Mouse (Mus musculus) neural tube, embryonic 14.5 days (tissue): ENCODE data around the gene Cabin1. TPM values are rescaled to one million over a fixed set of nuclear protein-coding genes. Genes with fewer than 3 reads are reported as not detected.

ENCODE experiments used
- ATAC-seq: fragments of 200-750 bp; cut with Nextera tagmentation; 2 replicates; pipeline ENCODE4 v1.8.0; 2017; ENCODE audit warnings: low read depth, mild to moderate bottlenecking, moderate TSS enrichment, moderate library complexity
- H3K27ac ChIP-seq: fragments of 300-500 bp; sonication (generic); 2 replicates; pipeline ENCODE4 v1.5.1; 2014; ENCODE audit warnings: low read depth, mild to moderate bottlenecking, control low read depth, low read length, moderate library complexity, mixed read lengths
- H3K27me3 ChIP-seq: fragments of 300-500 bp; sonication (generic); 2 replicates; pipeline ENCODE4 v1.6.1; 2014; ENCODE audit warnings: low read length; ENCODE audit not compliant: control insufficient read depth, insufficient read depth
- H3K36me3 ChIP-seq: fragments of 300-500 bp; sonication (generic); 2 replicates; pipeline ENCODE4 v1.6.1; 2014; ENCODE audit warnings: low read length, mixed read lengths; ENCODE audit not compliant: control insufficient read depth, insufficient read depth
- H3K4me1 ChIP-seq: fragments of 300-500 bp; sonication (generic); 2 replicates; pipeline ENCODE4 v1.6.1; 2014; ENCODE audit warnings: low read length; ENCODE audit not compliant: control insufficient read depth, insufficient read depth
- H3K4me2 ChIP-seq: fragments of 300-500 bp; sonication (generic); 2 replicates; pipeline ENCODE4 v1.6.1; 2014; ENCODE audit warnings: mild to moderate bottlenecking, low read depth, low read length, control low read depth
- H3K4me3 ChIP-seq: fragments of 300-500 bp; sonication (generic); 2 replicates; pipeline ENCODE4 v1.5.1; 2014; ENCODE audit warnings: low read depth, low read length, control low read depth, mixed read lengths
- H3K9ac ChIP-seq: fragments of 300-500 bp; sonication (generic); replicated peaks from 2 replicates; pipeline ENCODE4 v1.6.1; 2014; ENCODE audit warnings: low read depth, mild to moderate bottlenecking, control low read depth, low read length, mixed read lengths
- H3K9me3 ChIP-seq: fragments of 300-500 bp; sonication (generic); 2 replicates; pipeline ENCODE4 v1.6.1; 2016; ENCODE audit warnings: low read length; ENCODE audit not compliant: control insufficient read depth
- WGBS: fragments of 180-500 bp; shearing (Covaris S2); extraction: QIAGEN DNeasy Blood & Tissue Kit; methylation state at CpG from one replicate; pipeline ENCODE4 v1.1.7; 2014; 5-methylcytosine and 5-hydroxymethylcytosine counted together
- polyA plus RNA-seq: library from polyadenylated mRNA; unstranded; fragments of >200 nt; fragmentation: Nextera tagmentation; extraction: Ambion mirVana; gene quantifications from 2 replicates; pipeline ENCODE4 v1.2.1, GENCODE M21; 2014

Gene Cabin1
- polyA plus RNA-seq, 1 experiment from 2014 or later = 39.9 TPM

DNA sequence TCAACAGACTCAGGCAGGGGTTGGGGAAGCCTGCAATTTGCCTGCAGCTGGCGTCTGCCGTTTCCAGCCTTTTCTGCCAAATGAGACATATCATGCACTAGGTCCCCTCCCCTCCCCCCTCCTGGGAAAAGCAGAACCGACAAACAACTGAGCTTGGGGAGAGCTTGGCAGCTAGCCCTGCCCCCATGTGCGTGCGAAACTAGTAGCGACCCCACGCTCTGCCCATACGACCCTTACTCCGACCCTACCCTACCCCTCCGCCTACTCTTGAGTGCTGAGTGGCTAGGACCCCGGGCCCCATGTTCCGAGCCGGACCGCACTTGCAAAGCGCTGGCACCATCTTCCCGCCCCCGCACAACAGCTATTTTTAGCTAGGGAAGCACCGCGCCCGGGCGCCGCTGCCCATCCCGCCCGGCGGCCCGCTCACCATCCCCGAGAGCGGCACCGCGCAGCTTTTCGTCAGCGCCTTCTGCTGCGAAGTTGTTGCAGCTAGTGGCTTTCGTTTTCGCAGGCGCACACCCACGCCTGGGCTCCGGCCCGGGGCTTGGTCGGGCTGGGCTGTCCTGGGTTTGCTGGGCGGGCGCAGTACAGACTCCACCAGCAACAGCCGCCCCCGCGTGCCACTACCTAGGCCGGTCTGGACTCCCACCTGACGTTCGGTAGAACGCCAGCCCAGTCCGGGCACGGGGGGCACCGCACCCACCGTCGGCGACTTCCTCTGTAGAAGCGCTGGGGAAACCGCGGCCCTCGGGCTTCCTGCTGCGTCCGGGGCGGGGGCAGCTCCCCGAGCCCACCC lies 96.8 kb downstream of the Cabin1 start:
- Histone ChIP-seq H3K9ac (peak overlapping the region; percentile 54), H3K4me3 (peak overlapping the region; percentile 44), H3K4me1 (peaks cover 16% of the 10 kb centered on the region; the same call in 1 of the 2 replicates), H3K27me3 (no peaks in the 10 kb centered on the region), H3K4me2 (peak overlapping the region; percentile 96), H3K36me3 (peaks cover 5% of the 10 kb centered on the region; the same call in 1 of the 2 replicates), H3K9me3 (no peaks in the 10 kb centered on the region), H3K27ac (peak overlapping the region; percentile 62)
- ATAC-seq = peak; percentile 69
- under 1% methylated on average over 56 of the region's 63 CpGs for WGBS

DNA sequence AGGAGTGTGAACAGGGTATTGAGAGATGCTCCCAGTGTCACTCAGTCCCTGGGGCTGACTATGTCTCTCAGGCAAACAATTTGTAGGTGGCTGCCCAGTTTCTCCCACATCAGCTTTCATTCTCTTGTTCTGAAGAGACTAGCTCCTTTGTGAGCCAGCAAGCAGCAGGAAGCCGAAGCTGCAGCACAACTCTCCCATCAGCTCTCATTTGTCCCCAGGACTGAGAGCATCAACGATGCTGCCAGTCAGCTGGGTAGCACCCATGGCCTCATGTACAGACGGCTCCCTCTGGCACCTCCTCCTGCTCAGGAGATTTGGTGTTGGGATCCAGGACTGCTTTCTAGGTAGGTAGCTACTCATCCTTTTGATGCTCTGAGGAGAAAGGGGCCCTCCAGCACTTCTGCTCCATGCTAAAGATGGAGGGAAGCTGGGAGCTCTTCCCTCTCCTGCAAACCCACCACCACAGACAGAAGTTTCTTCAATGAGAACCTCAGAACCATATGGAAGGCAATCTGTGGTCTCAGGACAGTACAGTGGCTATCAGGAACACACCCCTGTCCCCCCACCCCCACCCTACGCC lies 97.6 kb downstream of the Cabin1 start:
- WGBS = 28% methylated on average over 4 of the region's 4 CpGs
- Histone ChIP-seq H3K4me1 (peaks cover 16% of the 10 kb centered on the region; the same call in 1 of the 2 replicates), H3K9ac (peak overlapping the region; percentile 54; the same call in 1 of the 2 replicates), H3K9me3 (no peaks in the 10 kb centered on the region), H3K4me3 (peak overlapping the region; percentile 44), H3K27ac (peak overlapping the region; percentile 62; the same call in 1 of the 2 replicates), H3K36me3 (peaks cover 5% of the 10 kb centered on the region), H3K27me3 (no peaks in the 10 kb centered on the region), H3K4me2 (peak overlapping the region; percentile 96)
- ATAC-seq = no peak; the same call in 1 of the 2 replicates

DNA sequence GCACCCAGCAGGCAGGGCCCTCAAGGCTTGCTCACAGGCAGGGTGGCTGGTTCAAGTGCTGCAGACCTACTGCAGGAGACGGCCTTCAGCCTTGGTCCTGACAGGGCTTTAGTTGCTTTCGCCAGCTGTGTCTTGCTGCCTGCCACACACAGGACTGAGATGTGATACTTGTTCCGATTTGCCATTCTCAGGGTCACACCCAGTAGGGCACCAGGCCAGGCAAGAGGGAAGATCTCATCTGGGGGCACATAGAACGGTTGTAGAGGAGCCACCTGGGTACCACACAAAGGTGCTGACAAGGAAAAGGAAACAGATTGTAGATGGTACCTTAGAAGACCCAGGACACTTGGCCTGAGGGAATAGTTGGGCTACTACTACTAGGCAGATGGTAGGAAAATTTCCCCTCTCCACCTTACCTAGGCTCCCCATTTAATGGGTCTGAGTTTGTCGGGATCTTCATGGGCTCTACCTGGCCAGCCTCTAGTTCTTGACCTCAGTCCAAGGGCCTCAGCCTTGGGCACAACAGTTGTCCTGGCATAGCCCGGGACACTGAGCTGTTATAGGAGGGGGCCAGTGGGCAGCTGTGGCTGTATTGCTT lies 99.4 kb downstream of the Cabin1 start:
- H3K9me3 ChIP-seq = no peaks in the 10 kb centered on the region
- H3K9ac ChIP-seq = no peak overlapping the region
- no peak for ATAC-seq
- no peak overlapping the region for H3K27ac ChIP-seq
- no peaks in the 10 kb centered on the region for H3K27me3 ChIP-seq
- no peak overlapping the region for H3K4me3 ChIP-seq
- WGBS = 95% methylated on average over 6 of the region's 6 CpGs
- H3K4me2 ChIP-seq = no peak overlapping the region
- peaks cover 16% of the 10 kb centered on the region; the same call in 1 of the 2 replicates for H3K4me1 ChIP-seq
- H3K36me3 ChIP-seq = no peaks in the 10 kb centered on the region; the same call in 1 of the 2 replicates

DNA sequence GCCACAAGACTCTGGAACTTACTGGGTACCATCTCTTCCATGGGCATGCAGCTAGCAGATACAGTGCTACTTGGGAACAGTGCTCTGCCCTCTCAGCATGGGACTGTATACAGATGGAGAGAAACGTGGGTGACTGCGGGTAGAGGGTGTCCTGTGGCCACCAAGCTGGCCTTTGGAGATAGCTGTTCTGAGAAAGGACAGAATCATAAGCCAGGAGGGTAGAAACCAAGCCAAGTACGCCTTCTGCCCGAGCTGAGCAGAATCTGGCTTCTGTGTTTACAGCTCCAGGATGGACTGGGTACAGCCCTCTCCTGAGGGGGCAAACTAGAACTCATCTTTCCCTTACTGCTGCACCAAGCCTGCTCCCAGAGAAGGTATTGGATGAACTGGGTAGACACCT lies 101.6 kb downstream of the Cabin1 start:
- no peak for ATAC-seq
- no peak overlapping the region for H3K4me3 ChIP-seq
- H3K27ac ChIP-seq = no peak overlapping the region
- peaks cover 6% of the 10 kb centered on the region for H3K36me3 ChIP-seq
- peaks cover 8% of the 10 kb centered on the region; the same call in 1 of the 2 replicates for H3K4me1 ChIP-seq
- no peaks in the 10 kb centered on the region for H3K27me3 ChIP-seq
- no peak overlapping the region for H3K9ac ChIP-seq
- H3K4me2 ChIP-seq = no peak overlapping the region
- 85% methylated on average over 4 of the region's 4 CpGs for WGBS
- H3K9me3 ChIP-seq = no peaks in the 10 kb centered on the region

DNA sequence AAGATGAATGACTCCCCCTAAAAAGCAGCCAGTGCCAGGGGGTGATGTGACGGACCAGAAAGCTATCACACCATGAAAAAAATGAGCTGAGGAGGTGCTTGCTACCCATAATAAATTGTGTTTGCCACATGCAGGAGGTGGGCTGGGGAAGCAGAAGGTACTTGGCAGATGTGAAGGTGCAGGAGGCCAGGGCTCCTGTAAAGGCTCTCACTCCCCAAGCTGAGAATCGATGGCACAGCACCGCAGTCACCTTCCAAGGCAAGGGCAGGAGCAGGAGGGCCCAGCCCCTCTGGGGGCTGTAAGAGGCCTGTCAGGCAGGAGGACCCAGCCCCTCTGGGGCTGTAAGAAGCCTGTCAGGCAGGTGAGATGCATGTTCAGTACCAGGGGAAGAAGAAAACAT lies 102.3 kb downstream of the Cabin1 start:
- 52% methylated on average over 3 of the region's 3 CpGs for WGBS
- Histone ChIP-seq H3K27ac (no peak overlapping the region), H3K36me3 (peaks cover 9% of the 10 kb centered on the region), H3K9me3 (no peaks in the 10 kb centered on the region), H3K4me2 (no peak overlapping the region), H3K9ac (no peak overlapping the region), H3K4me1 (peaks cover 4% of the 10 kb centered on the region; the same call in 1 of the 2 replicates), H3K4me3 (no peak overlapping the region), H3K27me3 (no peaks in the 10 kb centered on the region)
- ATAC-seq = no peak

DNA sequence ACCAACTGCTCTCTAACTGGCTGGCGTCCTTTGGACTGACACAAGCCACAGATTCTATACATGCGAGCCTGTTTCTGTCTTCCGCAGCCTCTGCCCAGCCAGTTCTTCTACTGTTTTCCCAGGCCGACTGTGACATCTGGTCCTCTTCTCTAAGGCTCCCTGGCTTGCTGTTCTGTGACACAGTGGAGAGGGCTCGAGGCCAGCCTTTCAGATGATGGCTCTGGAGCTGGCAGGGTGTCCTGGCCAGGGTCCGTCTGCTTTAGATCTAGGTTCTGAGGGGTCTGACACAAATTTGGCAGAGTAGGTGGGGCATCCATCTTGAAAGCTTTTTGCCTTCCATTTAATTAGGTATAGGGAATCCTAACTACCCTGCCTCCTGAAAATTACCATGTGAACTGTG lies 102.8 kb downstream of the Cabin1 start:
- 75% methylated on average over 6 of the region's 6 CpGs for WGBS
- Histone ChIP-seq H3K9ac (no peak overlapping the region), H3K27me3 (no peaks in the 10 kb centered on the region), H3K4me1 (no peaks in the 10 kb centered on the region; the same call in 1 of the 2 replicates), H3K4me3 (no peak overlapping the region), H3K27ac (no peak overlapping the region), H3K4me2 (no peak overlapping the region), H3K36me3 (peaks cover 9% of the 10 kb centered on the region), H3K9me3 (no peaks in the 10 kb centered on the region)
- peak; percentile 33; the same call in 1 of the 2 replicates for ATAC-seq

DNA sequence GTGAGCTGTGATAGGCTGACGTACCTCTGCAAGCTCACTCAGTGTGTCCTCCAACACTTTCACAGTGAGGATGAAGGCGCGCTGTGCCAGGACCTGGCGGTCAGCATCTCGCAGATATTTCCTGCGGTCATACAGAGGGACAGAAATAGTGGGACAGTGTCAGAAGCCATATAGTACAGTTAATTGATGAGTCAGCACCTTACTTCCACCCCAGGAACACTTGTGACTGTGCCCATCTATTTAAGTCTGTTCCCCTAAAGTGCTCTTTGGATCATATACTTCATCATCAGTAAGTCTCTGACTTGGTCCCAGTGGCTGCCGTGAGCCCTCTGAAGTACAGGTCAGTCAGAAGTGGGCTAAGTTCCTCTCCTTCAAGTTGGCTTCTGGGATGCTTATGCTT lies 106.4 kb downstream of the Cabin1 start:
- WGBS = 97% methylated on average over 7 of the region's 7 CpGs
- Histone ChIP-seq H3K27ac (no peak overlapping the region), H3K36me3 (peaks cover 25% of the 10 kb centered on the region), H3K9me3 (no peaks in the 10 kb centered on the region), H3K9ac (no peak overlapping the region), H3K4me3 (no peak overlapping the region), H3K27me3 (no peaks in the 10 kb centered on the region), H3K4me2 (no peak overlapping the region), H3K4me1 (no peaks in the 10 kb centered on the region)
- ATAC-seq = no peak

DNA sequence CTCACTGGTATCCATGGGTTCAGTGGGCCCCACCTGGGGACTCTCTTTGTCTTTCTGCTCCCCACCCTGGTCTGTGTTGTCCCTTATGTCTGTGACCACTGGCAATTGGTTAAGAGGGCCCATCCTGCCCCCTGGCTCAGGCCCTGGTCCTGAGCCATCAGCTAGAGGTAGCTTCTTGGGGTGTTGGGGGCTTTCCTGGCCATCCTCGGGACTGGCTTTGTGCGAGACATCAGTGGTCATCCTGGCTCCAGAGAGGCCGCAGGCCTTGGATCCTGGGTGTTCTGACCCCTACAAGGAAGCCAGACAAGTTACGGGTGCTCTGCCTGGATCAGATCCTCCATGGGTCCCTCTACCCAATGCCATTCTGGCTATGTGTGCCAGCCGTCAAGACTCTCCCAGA lies 107.0 kb downstream of the Cabin1 start:
- H3K4me2 ChIP-seq = no peak overlapping the region
- no peak for ATAC-seq
- peaks cover 31% of the 10 kb centered on the region for H3K36me3 ChIP-seq
- no peak overlapping the region for H3K4me3 ChIP-seq
- no peak overlapping the region for H3K9ac ChIP-seq
- H3K9me3 ChIP-seq = no peaks in the 10 kb centered on the region
- 96% methylated on average over 5 of the region's 5 CpGs for WGBS
- no peaks in the 10 kb centered on the region for H3K4me1 ChIP-seq
- no peak overlapping the region for H3K27ac ChIP-seq
- H3K27me3 ChIP-seq = no peaks in the 10 kb centered on the region

DNA sequence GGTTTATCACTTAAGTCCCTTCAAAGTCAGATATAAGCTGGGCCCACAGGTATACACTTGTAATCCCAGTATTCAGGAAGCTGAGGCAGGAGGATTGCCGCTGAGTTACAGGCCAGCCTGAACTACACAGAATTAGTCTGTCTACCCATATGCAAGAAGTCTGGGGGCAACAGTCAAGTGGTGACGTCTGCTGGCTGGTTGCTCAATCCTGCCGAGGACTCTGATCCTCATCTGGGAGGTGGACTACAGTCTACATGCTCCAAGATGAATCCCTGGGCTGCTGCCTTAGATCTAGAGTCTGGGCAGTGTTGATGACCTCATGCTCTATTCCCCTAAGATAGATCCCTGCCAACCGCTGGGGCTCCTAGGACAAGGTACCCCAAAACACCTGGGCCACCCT lies 110.1 kb downstream of the Cabin1 start:
- no peak for ATAC-seq
- Histone ChIP-seq H3K9ac (no peak overlapping the region), H3K27me3 (no peaks in the 10 kb centered on the region), H3K4me2 (no peak overlapping the region), H3K9me3 (no peaks in the 10 kb centered on the region), H3K4me1 (no peaks in the 10 kb centered on the region), H3K4me3 (no peak overlapping the region), H3K27ac (no peak overlapping the region), H3K36me3 (peaks cover 47% of the 10 kb centered on the region)
- 95% methylated on average over 4 of the region's 4 CpGs for WGBS
